Mouse (Mus musculus) megakaryocyte, embryonic 14.5 days (primary cell): ENCODE data around the gene Arhgap19.

Source experiments
- FLI1 ChIP-seq: IDR thresholded peaks from 2 replicates; pipeline ENCODE4 v1.6.1; 2012; ENCODE audit warnings: low read length, inconsistent platforms, mixed read lengths
- GATA1 ChIP-seq: IDR thresholded peaks from 3 replicates; pipeline ENCODE4 v1.6.1; 2012; ENCODE audit warnings: mixed read lengths, low read length, inconsistent platforms, borderline replicate concordance

- TF ChIP-seq FLI1 (no peak), GATA1 (no peak)
These were observed 19.6 kb upstream of the Arhgap19 start for GRCm38 (mm10) chr19:41821436-41821835.
